22 mouse cellular contexts compared by ENCODE assay signal in genomic region chr12:111874601-111875140, GRCm38 (mm10). TPM values are rescaled to one million over a fixed set of nuclear protein-coding genes. Genes with fewer than 3 reads are reported as not detected.
DNase-seq lines count a peak whose midpoint lies in the region.
"Had no signal": no experiment of that assay in that cellular context is flagged by ENCODE, and none has a peak within 500 bp of the region (broad histone marks: within the 10 kb centered on the region; RNA-seq: fewer than 3 reads in every experiment).

No protein-coding gene starts in this region.

- peaks cover 5% of the 10 kb centered on the region for H3K4me1 ChIP-seq in heart, embryonic 10.5 days
- H3K4me1 ChIP-seq: embryonic facial prominence, embryonic 13.5 days; embryonic facial prominence, embryonic 15.5 days; forebrain, embryonic 12.5 days had no signal

- 82% methylated on average over 1 of the region's 1 CpGs for whole genome bisulfite sequencing in heart, embryonic 10.5 days

- no peak overlapping the region for H3K27ac ChIP-seq in heart, embryonic 10.5 days
- H3K27ac ChIP-seq: embryonic facial prominence, embryonic 13.5 days; embryonic facial prominence, embryonic 15.5 days; forebrain, embryonic 10.5 days; forebrain, embryonic 12.5 days had no signal

- H3K36me3 ChIP-seq in heart, embryonic 10.5 days: peaks cover 12% of the 10 kb centered on the region
- H3K36me3 ChIP-seq: forebrain, embryonic 10.5 days; forebrain, embryonic 12.5 days had no signal

- intact Hi-C loops in heart, postnatal 10 days (cut with DNase I): loop anchor here (10.0 kb wide), 1 partner anchor 220 kb away; no protein-coding TSS in a partner anchor

- DNase-seq in adrenal gland, adult (ENCODE audit: inconsistent age in 2 of 2, low spot score in 1 of 2): peak; percentile 53 to 71
- no peak for DNase-seq in adrenal gland, adult 8-10 months
- DNase-seq in adrenal gland, postnatal 14 days: peak; percentile 23
- no peak for DNase-seq in adrenal gland, postnatal 10 days
- DNase-seq in heart, embryonic 10.5 days (ENCODE audit: low spot score): peak; percentile 72
- DNase-seq in heart, postnatal 10 days: no peak
- DNase-seq: B cell, adult 2 months; cerebellum, adult 11 months; cerebellum, adult 18-20 months; cerebellum, adult 8-10 months; cerebellum, adult 9-11 months; cerebellum, postnatal 14 days; cerebellum, postnatal 36 days; embryo, embryonic 11 days had no signal

- no peak overlapping the region for H3K4me3 ChIP-seq in heart, embryonic 10.5 days
- H3K4me3 ChIP-seq: embryonic facial prominence, embryonic 13.5 days; embryonic facial prominence, embryonic 15.5 days; erythroblast, embryonic 14.5 days; forebrain, embryonic 10.5 days; forebrain, embryonic 12.5 days had no signal

- no peaks in the 10 kb centered on the region for H3K9me3 ChIP-seq in heart, embryonic 10.5 days
- H3K9me3 ChIP-seq: embryonic facial prominence, embryonic 13.5 days; embryonic facial prominence, embryonic 15.5 days; forebrain, embryonic 10.5 days; forebrain, embryonic 12.5 days; G1E had no signal

- no peaks in the 10 kb centered on the region for H3K27me3 ChIP-seq in heart, embryonic 10.5 days (ENCODE audit: insufficient read depth, poor library complexity, severe bottlenecking)
- H3K27me3 ChIP-seq: CH12.LX; embryonic facial prominence, embryonic 13.5 days; embryonic facial prominence, embryonic 15.5 days; forebrain, embryonic 12.5 days; Patski had no signal

RNA-seq across cellular contexts. Expression of gene Ppp1r13b, which starts 33.2 kb away (rescaled TPM):
- 10 to 100 TPM; 16.0 to 26.6 (median 18.7) TPM for total RNA-seq in adrenal gland, adult 8-10 months (2022)
- total RNA-seq in adrenal gland, postnatal 14 days (2021): 17.5 and 22.0 TPM in 2 replicates
- 10 to 100 TPM; 20.4 to 21.8 TPM for total RNA-seq in adrenal gland, postnatal 10 days (2021)
- 13.6 and 16.8 TPM in 2 replicates for polyA plus RNA-seq in heart, embryonic 10.5 days (2016; fragmentation: Nextera tagmentation; extraction: Ambion mirVana)
- total RNA-seq in heart, postnatal 10 days (2021): 10 to 100 TPM; 23.4 to 26.8 TPM

Comparison
In these comparisons a context has a peak if more than half of its experiments do, and no peak if none do; other contexts are left out.
1. DNase-seq: peak in adrenal gland, adult (2 of 2), adrenal gland, postnatal 14 days (single experiment) and heart, embryonic 10.5 days (single experiment); none in adrenal gland, adult 8-10 months (single experiment), adrenal gland, postnatal 10 days (single experiment) and heart, postnatal 10 days (0 of 2).